Mouse (Mus musculus) kidney, embryonic 14.5 days (tissue): ENCODE data around the gene 1700093K21Rik. TPM values are rescaled to one million over a fixed set of nuclear protein-coding genes. Genes with fewer than 3 reads are reported as not detected.

ENCODE experiments used
- microRNA-seq: library from miRNA; unstranded; fragments of <30 nt; microRNA quantifications from one replicate; pipeline ENCODE4, GENCODE M21; 2016
- polyA plus RNA-seq: library from polyadenylated mRNA; unstranded; fragments of >200 nt; fragmentation: Nextera tagmentation; extraction: Ambion mirVana; gene quantifications from 2 replicates; pipeline ENCODE4 v1.2.1, GENCODE M21; 2014

Gene 1700093K21Rik
- polyA plus RNA-seq, 1 experiment from 2014 or later, result not detected

Small RNA genes within 50 kb of the gene (microRNA-seq; reads per million reads assigned to microRNA genes)
- not detected for gene Gm47279

Other genes starting within 250 kb of the 1700093K21Rik start
- 33.9 and 45.5 TPM in 2 replicates for gene Usp34, start 214.3 kb downstream of the 1700093K21Rik start, polyA plus RNA-seq
- gene Ahsa2, start 23.1 kb downstream of the 1700093K21Rik start, polyA plus RNA-seq, result 78.7 and 87.5 TPM in 2 replicates
- gene 0610010F05Rik, start 112.5 kb upstream of the 1700093K21Rik start, polyA plus RNA-seq, result 22.0 and 34.5 TPM in 2 replicates
- gene Pus10, start 144.5 kb upstream of the 1700093K21Rik start, polyA plus RNA-seq, result 19.9 and 27.1 TPM in 2 replicates
- gene Pex13, start 144.8 kb upstream of the 1700093K21Rik start, polyA plus RNA-seq, result 38.5 and 39.9 TPM in 2 replicates
- 0.90 and 1.1 TPM in 2 replicates for gene Rel, start 249.8 kb upstream of the 1700093K21Rik start, polyA plus RNA-seq